Mouse (Mus musculus): ENCODE results near the gene Itga6.
A peak's percentile ranks its signal among the peaks of the same experiment; 100 is the strongest.

Gene Itga6

DNA sequence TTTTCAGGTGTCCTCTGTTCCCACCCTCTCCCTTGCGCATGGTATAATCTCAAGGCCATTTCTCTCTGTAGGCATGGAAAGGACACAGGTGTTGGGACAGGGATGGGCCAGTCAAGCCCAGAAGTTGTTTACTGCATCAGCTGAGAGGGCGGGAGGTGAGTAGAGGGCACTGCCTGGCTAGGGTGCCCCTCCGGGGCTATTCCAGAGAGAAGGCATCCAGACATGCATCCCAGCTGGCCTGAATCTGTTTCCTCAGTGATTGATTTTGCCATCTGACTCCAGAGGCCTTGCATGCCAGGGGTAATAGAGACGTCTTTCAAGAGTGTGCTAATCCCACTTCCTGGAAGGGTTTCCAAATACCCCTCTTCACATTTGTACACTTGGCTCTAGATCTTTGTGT lies 14.7 kb downstream of the Itga6 start:
- no peak for DNase-seq (ENCODE audit: extremely low read depth, insufficient read length, low spot score)

DNA sequence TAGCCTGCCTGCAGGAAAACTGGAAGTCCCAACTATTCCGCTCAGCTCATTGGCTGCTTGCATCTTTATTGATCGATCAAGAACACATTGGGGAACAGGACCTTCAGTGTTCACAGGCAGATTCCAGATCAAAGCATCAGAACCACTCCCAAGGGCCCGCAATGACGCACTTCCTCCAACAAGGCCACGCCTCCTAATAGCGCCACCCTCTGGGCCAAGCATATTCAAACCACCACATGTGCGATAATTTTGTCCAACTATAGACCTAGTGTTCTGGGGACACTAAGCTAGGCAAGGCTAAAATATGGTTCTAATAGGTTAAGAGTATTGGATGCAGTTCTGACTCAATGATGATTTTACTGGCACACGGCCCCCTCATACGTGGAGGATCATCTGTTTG lies 15.7 kb downstream of the Itga6 start:
- DNase-seq (ENCODE audit: extremely low read depth, insufficient read length, low spot score), result no peak

DNA sequence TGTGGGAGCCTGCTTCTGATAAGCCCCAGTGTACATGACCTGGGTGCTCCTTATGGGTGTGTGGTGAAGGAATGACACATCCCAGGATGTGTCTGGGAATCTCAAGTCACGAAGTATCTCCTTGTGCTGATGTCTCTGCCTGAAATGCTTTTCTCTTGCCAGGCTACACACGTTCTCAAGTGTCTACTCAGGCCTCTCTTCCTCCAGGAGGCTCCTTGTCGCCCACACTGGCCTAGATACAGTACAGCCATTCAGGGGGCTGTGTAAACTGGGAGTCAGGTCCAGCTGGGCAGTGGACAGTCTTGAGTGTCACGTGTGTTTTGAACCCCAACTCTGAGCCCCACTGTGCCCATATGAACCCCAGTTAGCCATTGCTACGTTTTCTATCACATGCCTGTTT lies 19.1 kb downstream of the Itga6 start:
- no peak for DNase-seq (ENCODE audit: extremely low read depth, insufficient read length, low spot score)

DNA sequence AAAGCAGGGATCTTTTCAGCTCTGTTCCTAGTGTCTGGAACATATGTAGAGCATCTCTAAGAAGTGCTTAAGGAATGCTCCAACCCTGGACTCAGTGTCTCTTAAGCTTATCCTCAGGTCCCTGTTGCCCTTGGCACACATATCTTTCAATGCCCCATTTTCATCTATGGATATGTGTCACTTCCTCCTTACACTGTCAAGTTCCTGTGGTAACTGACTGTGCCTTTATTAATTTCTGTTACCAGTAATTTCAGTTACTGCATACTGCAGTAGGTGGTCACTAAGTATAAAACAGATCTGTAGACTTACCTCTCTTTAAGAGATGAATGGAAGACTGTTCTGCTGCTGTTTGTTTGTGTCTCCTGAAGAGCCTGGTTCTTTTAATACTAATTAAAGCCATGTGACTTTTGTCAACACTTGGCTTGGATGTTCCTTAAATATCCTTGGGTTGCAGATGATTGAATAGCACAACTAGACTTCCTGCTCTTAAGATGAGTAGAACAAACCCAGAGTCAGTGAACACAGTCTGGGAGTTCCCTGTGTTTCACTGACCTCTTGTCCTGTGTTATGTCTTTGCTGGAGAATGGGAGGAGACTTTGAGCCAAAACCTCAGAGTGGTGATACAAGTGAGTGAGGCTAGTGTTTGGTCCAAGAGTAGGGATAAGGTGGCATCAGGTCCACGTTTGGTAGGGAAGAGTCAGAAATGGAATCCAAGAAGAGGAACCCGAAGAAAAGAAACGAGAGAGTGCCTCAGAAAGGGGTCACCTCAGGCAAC lies 19.7 kb downstream of the Itga6 start:
- no peak for DNase-seq (ENCODE audit: extremely low read depth, insufficient read length, low spot score)

DNA sequence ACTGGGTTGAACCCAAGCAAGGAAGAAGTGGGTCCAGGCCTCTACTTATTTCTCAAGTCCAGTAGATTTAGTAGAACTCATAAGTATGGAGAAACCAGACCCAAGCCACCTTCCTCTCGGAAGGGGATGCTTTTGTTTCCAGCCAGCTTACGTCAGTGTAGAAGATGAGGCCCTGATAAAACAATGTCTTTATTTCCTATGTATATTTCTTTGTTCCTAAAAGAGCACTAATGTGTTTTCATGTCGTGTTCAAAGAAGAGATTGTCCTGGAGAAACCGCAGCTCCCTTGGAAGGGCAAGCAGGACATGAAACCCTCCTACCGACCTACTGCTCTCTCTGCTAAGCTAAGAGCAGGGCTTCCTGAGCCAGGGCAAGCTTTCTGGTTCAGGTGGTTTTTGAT lies 20.6 kb downstream of the Itga6 start:
- no peak for DNase-seq (ENCODE audit: extremely low read depth, insufficient read length, low spot score)

DNA sequence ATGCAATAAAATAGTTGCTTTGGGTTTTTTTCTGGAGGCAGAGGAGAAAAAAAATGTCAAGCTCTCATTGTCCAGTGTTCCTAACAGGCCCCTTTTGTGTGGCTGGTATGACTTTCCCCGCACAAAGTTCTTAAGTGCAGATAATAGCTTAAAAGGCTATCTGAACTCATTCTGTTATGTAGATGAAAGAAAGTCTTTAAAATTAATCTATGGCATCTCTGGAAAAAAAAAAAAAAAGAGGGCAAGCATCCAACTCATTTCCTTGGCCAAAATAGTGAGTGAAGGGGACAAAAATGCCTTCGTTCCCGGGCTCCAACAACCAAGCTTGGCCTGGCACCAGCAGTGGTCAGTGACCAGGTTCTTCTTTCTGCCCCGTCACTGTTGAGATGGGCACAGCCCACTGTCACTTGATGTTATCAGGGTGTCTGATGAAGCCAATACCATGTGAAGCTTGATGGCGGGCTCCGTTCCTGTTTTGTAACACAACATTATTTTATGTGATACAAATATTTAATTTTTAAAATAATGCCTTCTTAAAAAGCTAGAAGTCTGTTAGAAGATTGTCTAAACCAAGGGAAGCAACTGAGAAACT lies 21.7 kb downstream of the Itga6 start:
- DNase-seq (ENCODE audit: extremely low read depth, insufficient read length, low spot score), result no peak

DNA sequence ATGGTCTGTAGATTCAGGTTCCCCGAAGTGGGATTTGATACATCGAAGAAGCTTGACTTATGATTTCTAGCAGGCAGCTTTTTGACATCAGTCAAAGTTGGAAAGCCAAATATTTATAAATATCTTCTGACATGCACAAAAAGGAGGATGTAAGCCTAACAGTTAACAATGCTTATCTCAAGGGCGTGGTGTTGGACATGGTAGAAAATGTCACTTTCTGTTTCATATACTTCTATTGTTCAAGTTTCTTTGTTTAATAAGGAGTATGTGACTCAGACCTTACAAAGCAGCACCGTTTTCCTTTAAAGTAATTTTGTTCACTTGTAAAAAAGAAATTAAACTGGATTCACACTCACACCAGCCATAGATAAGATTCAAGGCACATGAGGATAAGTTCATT lies 26.3 kb downstream of the Itga6 start:
- no peak for DNase-seq (ENCODE audit: extremely low read depth, insufficient read length, low spot score)

DNA sequence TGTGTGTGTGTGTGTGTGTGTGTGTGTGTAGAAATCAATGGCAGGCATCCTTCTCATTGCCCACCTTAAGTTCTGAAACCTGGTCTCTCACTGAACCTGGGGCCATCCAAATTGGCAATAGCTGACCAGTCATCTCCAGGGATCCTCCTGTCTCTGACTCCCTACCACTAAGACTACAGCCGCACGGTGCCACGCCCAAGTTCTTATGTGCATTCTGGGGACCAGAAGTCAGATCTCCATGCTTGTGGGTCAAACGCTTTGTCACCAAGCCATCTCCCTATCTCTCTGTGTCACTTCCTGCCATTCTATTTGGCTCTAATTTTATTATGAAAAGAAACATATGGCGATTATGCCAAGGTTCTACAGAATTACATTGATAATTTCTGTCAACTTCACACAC lies 28.3 kb downstream of the Itga6 start:
- DNase-seq (ENCODE audit: extremely low read depth, insufficient read length, low spot score), result no peak

DNA sequence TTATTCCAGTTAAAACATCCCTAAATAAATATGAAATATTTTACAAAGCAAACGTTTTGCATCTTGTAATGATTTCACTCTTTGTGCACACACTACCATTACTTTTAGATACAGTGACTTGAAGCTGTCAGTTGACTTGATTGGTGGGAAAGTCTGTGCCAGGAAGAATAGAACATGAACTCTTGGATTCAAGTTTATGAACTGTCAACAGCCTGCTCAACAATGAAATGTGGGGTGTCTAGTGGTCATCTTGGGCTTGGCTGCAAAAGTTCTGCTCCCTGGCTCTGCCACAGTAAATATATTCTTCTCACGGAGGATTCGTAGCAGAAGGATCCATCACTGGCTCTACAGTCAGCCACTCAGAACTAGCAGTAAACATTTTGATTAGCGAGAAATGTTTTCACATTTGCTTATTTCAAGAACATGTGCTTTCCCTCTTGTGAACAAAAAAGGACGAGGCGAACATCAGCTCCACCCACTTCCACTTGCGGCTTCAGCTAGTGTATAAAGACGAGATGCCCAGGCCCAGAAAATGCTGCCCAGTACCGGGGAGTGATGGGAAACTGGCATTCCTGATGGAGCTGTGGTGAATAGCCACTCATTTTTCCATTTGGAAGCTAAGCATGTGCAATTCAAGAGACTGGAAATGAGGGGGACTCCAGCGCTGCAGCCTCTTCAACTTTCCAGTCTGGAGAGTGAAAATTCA lies 29.0 kb downstream of the Itga6 start:
- no peak for DNase-seq (ENCODE audit: extremely low read depth, insufficient read length, low spot score)

DNA sequence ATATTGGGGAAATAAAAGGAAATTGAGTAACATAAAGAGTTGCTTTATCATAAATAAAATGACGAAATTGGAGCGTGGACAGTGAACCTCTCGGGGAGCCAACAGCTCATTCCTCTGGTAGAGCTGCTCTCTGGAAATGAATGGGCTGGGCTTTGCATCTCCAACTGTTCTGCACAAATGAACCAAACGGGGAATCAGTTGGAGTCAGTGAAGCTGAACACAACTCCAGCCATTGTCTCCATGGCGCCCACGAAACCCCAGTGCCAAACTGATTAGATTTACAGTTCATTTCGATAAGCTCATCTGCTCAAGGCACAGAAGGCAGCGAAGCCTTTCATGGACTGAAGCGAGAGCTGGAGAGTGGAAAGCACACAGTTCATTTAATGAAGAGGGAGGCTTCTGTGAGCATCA lies 29.8 kb downstream of the Itga6 start:
- no peak for DNase-seq (ENCODE audit: extremely low read depth, insufficient read length, low spot score)

DNA sequence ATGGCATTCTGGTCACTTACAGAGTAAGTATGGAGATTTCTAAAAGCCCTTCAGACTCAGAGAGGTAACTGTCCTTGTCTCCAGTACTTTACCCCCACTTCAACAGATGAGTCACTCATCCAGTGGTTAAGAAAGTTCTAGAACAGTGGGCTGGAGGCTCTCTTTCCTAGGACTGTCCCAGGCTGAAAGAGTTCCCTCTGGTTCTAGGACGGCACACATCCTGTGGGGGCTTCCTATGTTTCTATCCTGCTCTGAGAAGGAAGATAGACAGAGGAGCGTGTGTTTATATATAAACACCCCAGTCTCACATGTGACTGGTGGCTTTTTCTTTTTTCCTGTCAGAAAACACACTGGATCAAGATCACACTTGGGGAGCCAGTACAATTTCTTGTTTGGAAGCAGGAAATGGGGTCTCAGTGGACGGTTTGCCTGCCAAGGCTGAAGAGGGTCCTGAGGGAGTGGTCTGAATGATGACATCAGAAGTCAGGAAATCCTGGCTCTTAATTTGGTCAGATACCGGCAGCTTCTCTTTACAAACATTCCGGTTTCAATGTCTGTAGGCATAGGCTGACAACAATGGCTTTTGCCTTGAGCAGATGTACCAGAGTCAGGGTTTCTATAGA lies 34.0 kb downstream of the Itga6 start:
- DNase-seq (ENCODE audit: extremely low read depth, insufficient read length, low spot score), result no peak

DNA sequence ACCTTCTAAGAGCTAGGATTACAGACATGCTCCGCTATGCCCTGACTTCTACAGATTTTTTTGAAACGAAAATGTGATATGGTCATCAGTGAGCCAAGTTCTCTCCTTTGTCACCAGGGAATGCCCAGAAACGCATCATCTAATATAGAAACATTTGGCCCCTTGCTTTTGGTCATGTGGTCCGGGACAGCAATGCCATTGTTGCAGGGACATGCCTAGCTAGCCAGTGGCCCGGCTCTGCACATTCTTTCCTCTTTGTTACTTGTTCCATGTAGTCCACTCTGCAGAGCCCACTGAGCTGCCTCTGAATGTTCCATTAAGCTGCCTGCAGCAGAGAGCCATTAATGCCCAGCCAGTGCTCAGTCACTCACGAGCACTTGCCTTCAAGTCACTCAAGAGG lies 34.6 kb downstream of the Itga6 start:
- DNase-seq (ENCODE audit: extremely low read depth, insufficient read length, low spot score), result no peak

DNA sequence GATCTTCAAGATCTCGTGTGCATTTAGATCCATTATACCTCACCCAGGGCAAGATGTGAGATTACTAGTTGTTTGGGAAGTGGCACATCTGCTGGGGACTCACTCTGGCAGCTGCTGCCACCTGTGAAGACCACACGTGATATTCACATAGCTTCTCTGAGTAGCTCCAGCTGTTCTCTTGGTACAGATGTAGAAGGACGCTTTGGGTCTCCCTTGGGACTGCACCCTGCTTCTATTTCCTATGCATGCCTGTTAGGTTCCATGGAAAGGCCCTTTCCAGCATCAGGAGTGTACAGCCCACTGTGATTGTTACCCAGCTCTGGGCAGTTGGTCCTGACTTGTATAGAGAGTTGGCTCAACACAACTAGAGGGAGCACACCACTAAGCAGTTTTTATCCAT lies 39.8 kb downstream of the Itga6 start:
- no peak for DNase-seq (ENCODE audit: extremely low read depth, insufficient read length, low spot score)

DNA sequence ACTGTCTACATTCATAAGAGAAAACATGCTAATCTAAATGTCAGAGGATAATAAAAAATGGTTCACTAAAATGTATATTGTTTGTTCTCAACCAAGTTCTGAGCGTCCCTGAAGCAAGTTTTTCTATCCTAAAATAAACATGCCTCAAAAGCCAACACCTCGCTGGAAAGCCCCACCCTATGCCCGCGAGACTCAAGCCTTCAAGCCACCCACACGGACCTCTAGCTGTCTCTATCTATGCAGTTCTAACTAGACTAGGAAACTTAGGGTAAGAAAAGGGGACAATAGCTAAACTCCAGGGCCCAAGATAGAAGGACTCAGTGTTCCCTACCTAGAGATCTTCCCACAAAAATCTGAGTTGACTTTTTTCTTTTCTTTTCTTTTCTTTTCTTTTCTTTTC lies 40.6 kb downstream of the Itga6 start:
- DNase-seq (ENCODE audit: extremely low read depth, insufficient read length, low spot score), result peak; percentile 4

DNA sequence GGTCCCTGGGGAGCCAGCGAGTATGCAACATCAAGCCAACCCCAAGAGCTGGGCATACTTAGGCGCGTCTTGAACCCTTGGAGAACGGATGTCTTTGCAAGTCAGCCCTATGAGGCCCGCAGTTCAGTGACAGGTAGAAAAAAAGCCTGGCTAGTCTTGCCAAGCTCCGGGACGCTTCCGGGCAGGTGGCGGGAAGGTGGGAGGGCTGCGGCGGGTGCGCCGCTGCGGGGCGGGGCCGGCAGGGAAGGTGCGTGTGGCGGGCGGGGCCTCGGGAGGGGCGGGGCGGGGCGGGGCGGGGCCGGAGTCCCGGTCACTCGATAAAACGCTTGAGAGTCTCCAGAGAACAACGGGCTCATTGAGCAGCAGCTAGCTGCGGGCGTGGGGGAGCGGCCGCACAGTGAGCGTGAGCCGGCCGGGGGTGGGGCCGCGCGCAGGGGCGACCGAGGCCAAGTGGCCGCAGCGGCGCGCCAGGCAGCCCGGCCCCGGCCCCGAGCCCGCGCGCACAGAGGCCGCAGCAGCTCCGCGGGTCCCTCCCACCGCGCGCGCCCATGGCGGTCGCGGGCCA lies 41.3 kb downstream of the Itga6 start:
- DNase-seq (ENCODE audit: extremely low read depth, insufficient read length, low spot score), result peak; percentile 85

DNA sequence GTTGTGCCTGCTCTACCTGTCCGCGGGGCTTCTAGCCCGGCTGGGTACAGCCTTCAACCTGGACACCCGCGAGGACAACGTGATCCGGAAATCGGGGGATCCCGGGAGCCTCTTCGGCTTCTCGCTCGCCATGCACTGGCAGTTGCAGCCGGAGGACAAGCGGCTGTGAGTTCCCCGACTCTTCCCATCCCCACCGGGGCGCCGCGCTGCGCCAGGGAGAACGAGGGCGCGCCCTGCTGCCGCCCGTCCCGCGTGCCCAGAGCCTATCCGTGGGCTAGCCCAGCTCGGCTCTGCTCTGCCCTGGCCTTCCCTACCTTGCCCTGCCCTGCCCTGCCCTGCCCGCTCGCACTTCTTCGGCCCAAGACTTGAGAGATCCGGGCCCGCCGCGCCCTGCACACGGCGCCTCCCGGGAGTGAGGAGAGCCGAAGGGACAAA lies 41.8 kb downstream of the Itga6 start:
- DNase-seq (ENCODE audit: extremely low read depth, insufficient read length, low spot score), result peak; percentile 81

DNA sequence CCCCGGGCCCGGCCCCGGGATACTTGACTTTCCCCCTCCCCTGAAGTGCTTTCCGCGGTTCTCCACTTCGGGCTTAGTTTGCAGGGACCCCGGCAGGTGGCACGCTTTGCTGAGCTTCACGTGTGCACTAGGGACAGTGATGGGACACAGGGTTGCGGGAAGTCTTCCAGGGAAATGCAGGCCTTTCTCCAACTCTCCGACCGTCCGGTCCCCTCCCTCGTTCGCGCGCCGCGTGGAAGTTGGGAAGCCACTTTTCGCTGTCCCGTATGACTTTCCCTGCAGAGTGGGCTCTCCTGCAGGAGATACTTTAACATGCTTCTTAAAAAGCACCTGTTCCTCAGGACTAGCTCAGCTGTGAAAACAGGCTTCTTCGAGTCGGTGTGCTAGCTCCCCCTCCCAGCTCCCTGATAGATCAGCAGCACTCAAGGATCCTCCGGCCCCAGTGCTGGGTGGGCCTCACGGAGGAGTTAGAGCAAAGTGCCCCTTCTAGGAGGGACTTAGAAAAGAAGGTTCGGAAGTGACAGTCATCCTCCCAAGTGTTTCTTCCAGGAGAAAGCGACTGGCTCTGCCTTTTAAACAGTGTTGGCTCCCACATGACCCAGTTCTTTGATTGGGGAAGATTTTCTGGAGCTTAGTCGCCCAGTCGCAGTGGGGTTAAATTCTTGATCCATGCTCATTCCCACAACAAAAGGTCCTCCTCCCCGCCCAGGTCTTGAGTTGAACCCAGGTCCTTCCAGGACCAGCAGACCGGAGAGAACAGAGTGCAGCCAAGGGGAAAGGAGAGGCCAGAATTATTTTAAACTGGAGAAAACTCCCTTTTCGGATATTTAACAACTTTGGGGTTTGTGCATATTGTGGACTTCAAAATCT lies 42.4 kb downstream of the Itga6 start:
- peak; percentile 76 for DNase-seq (ENCODE audit: extremely low read depth, insufficient read length, low spot score)

DNA sequence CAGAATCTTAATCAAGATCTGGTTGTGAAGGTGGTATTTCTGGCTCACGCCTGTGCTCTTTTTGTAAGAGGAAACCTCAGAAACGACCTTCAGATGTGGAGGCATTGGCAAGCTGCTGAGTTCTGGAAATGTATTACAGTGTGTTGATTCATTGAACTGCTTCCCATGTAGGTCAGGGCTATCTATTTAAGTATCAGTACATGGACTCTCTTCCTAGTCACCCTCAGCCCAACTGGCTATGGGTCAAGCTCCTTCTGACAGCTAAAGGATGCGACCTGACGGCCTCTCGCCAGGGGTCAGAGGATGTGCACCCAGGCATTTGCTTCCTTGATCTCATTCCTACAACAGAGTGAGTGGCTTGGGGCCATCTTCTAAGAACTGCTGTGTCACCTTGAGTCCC lies 45.3 kb downstream of the Itga6 start:
- DNase-seq (ENCODE audit: extremely low read depth, insufficient read length, low spot score), result no peak

DNA sequence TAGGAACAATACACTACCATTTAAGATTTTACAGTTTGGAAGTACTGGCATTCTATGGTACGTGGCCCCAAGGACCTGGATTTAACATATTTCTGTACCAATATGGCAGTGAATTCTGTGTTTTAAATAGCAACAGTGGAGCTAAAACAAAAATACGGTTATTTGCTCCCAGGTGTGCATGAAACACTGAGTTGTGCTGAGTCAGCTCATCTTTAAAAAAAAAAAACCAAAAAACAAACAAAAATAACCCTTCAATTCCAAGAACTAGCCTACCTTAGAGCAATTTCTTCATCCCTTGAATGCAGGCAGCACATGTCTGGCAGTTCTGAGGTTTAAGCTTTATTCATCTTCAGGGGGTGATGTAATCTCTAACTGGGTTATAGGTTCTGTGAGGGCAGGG lies 45.8 kb downstream of the Itga6 start:
- DNase-seq (ENCODE audit: extremely low read depth, insufficient read length, low spot score), result no peak

DNA sequence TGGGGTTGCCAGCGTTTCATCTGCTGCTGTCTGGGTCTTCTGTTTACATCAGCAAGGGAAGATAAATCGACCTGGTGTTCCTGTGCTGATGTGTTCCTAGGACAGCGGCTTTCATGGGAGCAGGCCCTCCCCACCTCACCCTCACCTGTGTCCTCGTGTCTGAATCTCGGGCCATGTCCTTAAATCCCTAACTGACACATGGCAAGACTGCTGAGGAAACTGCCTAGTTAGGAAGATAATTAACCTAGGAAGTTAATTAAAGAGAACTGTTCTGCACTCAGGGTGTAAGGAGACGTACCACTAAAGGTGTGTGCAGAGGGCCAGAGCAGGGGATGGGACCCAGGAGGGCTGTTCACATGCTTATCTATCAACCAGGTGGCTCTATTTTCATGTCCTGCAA lies 48.7 kb downstream of the Itga6 start:
- no peak for DNase-seq (ENCODE audit: extremely low read depth, insufficient read length, low spot score)
